Mouse (Mus musculus): ENCODE measurements around the gene Mcmbp. TPM values are rescaled to one million over a fixed set of nuclear protein-coding genes. Genes with fewer than 3 reads are reported as not detected.
A peak's percentile ranks its signal among the peaks of the same experiment; 100 is the strongest.
"Not testable (repeated sequence)": the region's sequence is repeated elsewhere in the genome, so short reads cannot be mapped to it uniquely, and the experiment has no call there.

The Mcmbp gene
- polyA plus RNA-seq, 1 experiment: 15.6 TPM

- TF ChIP-seq POLR2A (IDR thresholded peaks at IDR 0.05; ENCODE audit: extremely low read depth, insufficient read depth, low read length) (no peak), CTCF (IDR thresholded peaks at IDR 0.05; ENCODE audit: extremely low read depth, insufficient read depth, low read length) (no peak)
- Histone ChIP-seq H3K4me3 (ENCODE audit: insufficient read depth, low read length) (no peak overlapping the region), H3K4me1 (ENCODE audit: control insufficient read depth, insufficient read depth, low read length) (0 out of 2 replicates have a peak, but pooled peaks cover 1% of the 10 kb centered on the region), H3K27ac (ENCODE audit: insufficient read depth, low read length) (no peak overlapping the region)
Measured at GRCm38 (mm10) chr7:128727701-128728100, 12.6 kb downstream of the Mcmbp start.

GRCm38 (mm10) chr7:128726999-128727398, 13.3 kb downstream of the Mcmbp start:
- Histone ChIP-seq H3K27ac (ENCODE audit: insufficient read depth, low read length) (no peak overlapping the region), H3K4me1 (ENCODE audit: control insufficient read depth, insufficient read depth, low read length) (0 out of 2 replicates have a peak, but pooled peaks cover 1% of the 10 kb centered on the region), H3K4me3 (ENCODE audit: insufficient read depth, low read length) (no peak overlapping the region)
- TF ChIP-seq POLR2A (IDR thresholded peaks at IDR 0.05; ENCODE audit: extremely low read depth, insufficient read depth, low read length): no peak
- no peak for TF ChIP-seq CTCF (IDR thresholded peaks at IDR 0.05; ENCODE audit: extremely low read depth, insufficient read depth, low read length)

- no peak for TF ChIP-seq POLR2A (IDR thresholded peaks at IDR 0.05; ENCODE audit: extremely low read depth, insufficient read depth, low read length)
- TF ChIP-seq CTCF (IDR thresholded peaks at IDR 0.05; ENCODE audit: extremely low read depth, insufficient read depth, low read length): no peak
- H3K4me3 ChIP-seq (ENCODE audit: insufficient read depth, low read length): no peak overlapping the region
- no peak overlapping the region for H3K27ac ChIP-seq (ENCODE audit: insufficient read depth, low read length)
- 0 out of 2 replicates have a peak, but pooled peaks cover 1% of the 10 kb centered on the region for H3K4me1 ChIP-seq (ENCODE audit: control insufficient read depth, insufficient read depth, low read length)
Measured at GRCm38 (mm10) chr7:128725189-128725588, 15.1 kb downstream of the Mcmbp start.

GRCm38 (mm10) chr7:128724761-128725160, 15.5 kb downstream of the Mcmbp start:
- 0 out of 2 replicates have a peak, but pooled peaks cover 1% of the 10 kb centered on the region for H3K4me1 ChIP-seq (ENCODE audit: control insufficient read depth, insufficient read depth, low read length)
- no peak overlapping the region for H3K27ac ChIP-seq (ENCODE audit: insufficient read depth, low read length)
- no peak overlapping the region for H3K4me3 ChIP-seq (ENCODE audit: insufficient read depth, low read length)
- peak; percentile 64; the same call in 1 of the 2 replicates for TF ChIP-seq CTCF (IDR thresholded peaks at IDR 0.05; ENCODE audit: extremely low read depth, insufficient read depth, low read length)
- no peak for TF ChIP-seq POLR2A (IDR thresholded peaks at IDR 0.05; ENCODE audit: extremely low read depth, insufficient read depth, low read length)

GRCm38 (mm10) chr7:128717991-128718390, 22.3 kb downstream of the Mcmbp start:
- TF ChIP-seq POLR2A (IDR thresholded peaks at IDR 0.05; ENCODE audit: extremely low read depth, insufficient read depth, low read length): no peak
- TF ChIP-seq CTCF (IDR thresholded peaks at IDR 0.05; ENCODE audit: extremely low read depth, insufficient read depth, low read length): no peak
- H3K4me1 ChIP-seq (ENCODE audit: control insufficient read depth, insufficient read depth, low read length): no peaks in the 10 kb centered on the region
- H3K27ac ChIP-seq (ENCODE audit: insufficient read depth, low read length): no peak overlapping the region
- no peak overlapping the region for H3K4me3 ChIP-seq (ENCODE audit: insufficient read depth, low read length)

- H3K4me1 ChIP-seq (ENCODE audit: control insufficient read depth, insufficient read depth, low read length): no peaks in the 10 kb centered on the region
- peak; percentile 98 for TF ChIP-seq CTCF (IDR thresholded peaks at IDR 0.05; ENCODE audit: extremely low read depth, insufficient read depth, low read length)
- TF ChIP-seq POLR2A (IDR thresholded peaks at IDR 0.05; ENCODE audit: extremely low read depth, insufficient read depth, low read length): no peak
- H3K4me3 ChIP-seq (ENCODE audit: insufficient read depth, low read length): no peak overlapping the region
- no peak overlapping the region for H3K27ac ChIP-seq (ENCODE audit: insufficient read depth, low read length)
Measured at GRCm38 (mm10) chr7:128705735-128706134, 34.6 kb downstream of the Mcmbp start.

- not testable (repeated sequence) for H3K4me1 ChIP-seq (ENCODE audit: control insufficient read depth, insufficient read depth, low read length); H3K4me3 ChIP-seq (ENCODE audit: insufficient read depth, low read length); H3K27ac ChIP-seq (ENCODE audit: insufficient read depth, low read length)
Measured at GRCm38 (mm10) chr7:128699959-128700358, 40.3 kb downstream of the Mcmbp start.

- no peak overlapping the region for H3K27ac ChIP-seq (ENCODE audit: insufficient read depth, low read length)
- no peak overlapping the region for H3K4me3 ChIP-seq (ENCODE audit: insufficient read depth, low read length)
- TF ChIP-seq CTCF (IDR thresholded peaks at IDR 0.05; ENCODE audit: extremely low read depth, insufficient read depth, low read length) (no peak), POLR2A (IDR thresholded peaks at IDR 0.05; ENCODE audit: extremely low read depth, insufficient read depth, low read length) (no peak)
- H3K4me1 ChIP-seq (ENCODE audit: control insufficient read depth, insufficient read depth, low read length): 0 out of 2 replicates have a peak, but pooled peaks cover 1% of the 10 kb centered on the region
Measured at GRCm38 (mm10) chr7:128694848-128695247, 45.4 kb downstream of the Mcmbp start.

- H3K4me3 ChIP-seq (ENCODE audit: insufficient read depth, low read length): no peak overlapping the region
- no peak for TF ChIP-seq POLR2A (IDR thresholded peaks at IDR 0.05; ENCODE audit: extremely low read depth, insufficient read depth, low read length)
- TF ChIP-seq CTCF (IDR thresholded peaks at IDR 0.05; ENCODE audit: extremely low read depth, insufficient read depth, low read length): no peak
- no peak overlapping the region for H3K27ac ChIP-seq (ENCODE audit: insufficient read depth, low read length)
Measured at GRCm38 (mm10) chr7:128692163-128692562, 48.1 kb downstream of the Mcmbp start.

GRCm38 (mm10) chr7:128690796-128691195, 49.5 kb downstream of the Mcmbp start:
- peak overlapping the region; percentile 68; the same call in 1 of the 2 replicates for H3K27ac ChIP-seq (ENCODE audit: insufficient read depth, low read length)
- TF ChIP-seq POLR2A (IDR thresholded peaks at IDR 0.05; ENCODE audit: extremely low read depth, insufficient read depth, low read length): peak; percentile 78
- TF ChIP-seq CTCF (IDR thresholded peaks at IDR 0.05; ENCODE audit: extremely low read depth, insufficient read depth, low read length): no peak
- 0 out of 2 replicates have a peak, but pooled peaks cover 1% of the 10 kb centered on the region for H3K4me1 ChIP-seq (ENCODE audit: control insufficient read depth, insufficient read depth, low read length)
- H3K4me3 ChIP-seq (ENCODE audit: insufficient read depth, low read length): peak overlapping the region; percentile 71

More at GRCm38 (mm10) chr7:128692163-128692562, 48.1 kb downstream of the Mcmbp start:
- H3K4me1 ChIP-seq (ENCODE audit: control insufficient read depth, insufficient read depth, low read length): 0 out of 2 replicates have a peak, but pooled peaks cover 1% of the 10 kb centered on the region
